Mouse (Mus musculus): ENCODE measurements around the gene Gm27021. TPM values are rescaled to one million over a fixed set of nuclear protein-coding genes. Genes with fewer than 3 reads are reported as not detected.

The Gm27021 gene
- polyA plus RNA-seq, 1 experiment from 2014 or later: 3.1 TPM

- Histone ChIP-seq H3K27me3 (ENCODE audit: low read depth, poor library complexity, severe bottlenecking) (peaks cover 71% of the 10 kb centered on the region), H3K27ac (replicated peaks) (no peak overlapping the region), H3K36me3 (no peaks in the 10 kb centered on the region), H3K4me1 (peaks cover 36% of the 10 kb centered on the region), H3K4me3 (no peak overlapping the region), H3K9me3 (replicated peaks) (peaks cover 5% of the 10 kb centered on the region; the same call in 1 of the 2 replicates)
- WGBS: 55% methylated on average over 6 of the region's 6 CpGs
- no peak for DNase-seq (ENCODE audit: low spot score)
These were observed 37.0 kb downstream of the Gm27021 start for GRCm38 (mm10) chr8:120630848-120631247.

- 52% methylated on average over 5 of the region's 5 CpGs for WGBS
- H3K4me3 ChIP-seq: no peak overlapping the region
- peaks cover 63% of the 10 kb centered on the region for H3K27me3 ChIP-seq (ENCODE audit: low read depth, poor library complexity, severe bottlenecking)
- H3K27ac ChIP-seq (replicated peaks): no peak overlapping the region
- DNase-seq (ENCODE audit: low spot score): no peak
- H3K9me3 ChIP-seq (replicated peaks): peaks cover 5% of the 10 kb centered on the region; the same call in 1 of the 2 replicates
- peaks cover 36% of the 10 kb centered on the region for H3K4me1 ChIP-seq
- no peaks in the 10 kb centered on the region for H3K36me3 ChIP-seq
These were observed 37.8 kb downstream of the Gm27021 start for GRCm38 (mm10) chr8:120630031-120630430.

GRCm38 (mm10) chr8:120627298-120627697 is 40.6 kb downstream of the Gm27021 start:
- no peaks in the 10 kb centered on the region for H3K9me3 ChIP-seq (replicated peaks)
- DNase-seq (ENCODE audit: low spot score): no peak
- H3K27ac ChIP-seq (replicated peaks): no peak overlapping the region
- H3K36me3 ChIP-seq: no peaks in the 10 kb centered on the region
- peaks cover 35% of the 10 kb centered on the region for H3K27me3 ChIP-seq (ENCODE audit: low read depth, poor library complexity, severe bottlenecking)
- no peak overlapping the region for H3K4me3 ChIP-seq
- H3K4me1 ChIP-seq: peaks cover 38% of the 10 kb centered on the region
- 85% methylated on average over 5 of the region's 5 CpGs for WGBS

GRCm38 (mm10) chr8:120626461-120626860 is 41.4 kb downstream of the Gm27021 start:
- 71% methylated on average over 11 of the region's 11 CpGs for WGBS
- Histone ChIP-seq H3K27ac (replicated peaks) (no peak overlapping the region), H3K4me1 (peaks cover 45% of the 10 kb centered on the region), H3K27me3 (ENCODE audit: low read depth, poor library complexity, severe bottlenecking) (peaks cover 27% of the 10 kb centered on the region), H3K9me3 (replicated peaks) (no peaks in the 10 kb centered on the region), H3K4me3 (no peak overlapping the region), H3K36me3 (no peaks in the 10 kb centered on the region)
- DNase-seq (ENCODE audit: low spot score): no peak

- WGBS: 5% methylated on average over 2 of the region's 2 CpGs
- Histone ChIP-seq H3K27me3 (ENCODE audit: low read depth, poor library complexity, severe bottlenecking) (peaks cover 9% of the 10 kb centered on the region; the same call in 1 of the 2 replicates), H3K4me1 (peaks cover 52% of the 10 kb centered on the region), H3K9me3 (replicated peaks) (no peaks in the 10 kb centered on the region), H3K36me3 (no peaks in the 10 kb centered on the region), H3K4me3 (0 out of 2 replicates have a peak overlapping the region, but pooled peaks have one; percentile 0), H3K27ac (replicated peaks) (peak overlapping the region; percentile 68)
- DNase-seq (ENCODE audit: low spot score): no peak
These were observed 44.3 kb downstream of the Gm27021 start for GRCm38 (mm10) chr8:120623608-120624007.

GRCm38 (mm10) chr8:120622161-120622560 is 45.7 kb downstream of the Gm27021 start:
- no peaks in the 10 kb centered on the region for H3K9me3 ChIP-seq (replicated peaks)
- H3K27ac ChIP-seq (replicated peaks): peak overlapping the region; percentile 81
- WGBS: 62% methylated on average over 14 of the region's 14 CpGs
- H3K4me3 ChIP-seq: no peak overlapping the region
- H3K27me3 ChIP-seq (ENCODE audit: low read depth, poor library complexity, severe bottlenecking): 0 out of 2 replicates have a peak, but pooled peaks cover 3% of the 10 kb centered on the region
- H3K36me3 ChIP-seq: no peaks in the 10 kb centered on the region
- H3K4me1 ChIP-seq: peaks cover 67% of the 10 kb centered on the region
- no peak for DNase-seq (ENCODE audit: low spot score)

GRCm38 (mm10) chr8:120620441-120620840 is 47.4 kb downstream of the Gm27021 start:
- no peak for DNase-seq (ENCODE audit: low spot score)
- no peaks in the 10 kb centered on the region for H3K9me3 ChIP-seq (replicated peaks)
- H3K36me3 ChIP-seq: no peaks in the 10 kb centered on the region
- peaks cover 84% of the 10 kb centered on the region for H3K4me1 ChIP-seq
- peak overlapping the region; percentile 76 for H3K27ac ChIP-seq (replicated peaks)
- WGBS: 43% methylated on average over 7 of the region's 7 CpGs
- 0 out of 2 replicates have a peak, but pooled peaks cover 3% of the 10 kb centered on the region for H3K27me3 ChIP-seq (ENCODE audit: low read depth, poor library complexity, severe bottlenecking)
- no peak overlapping the region for H3K4me3 ChIP-seq

GRCm38 (mm10) chr8:120619235-120620180 is 48.4 kb downstream of the Gm27021 start:
- no peak for DNase-seq (ENCODE audit: low spot score)
- no peaks in the 10 kb centered on the region for H3K36me3 ChIP-seq
- 77% methylated on average over 11 of the region's 11 CpGs for WGBS
- H3K9me3 ChIP-seq (replicated peaks): no peaks in the 10 kb centered on the region
- H3K27ac ChIP-seq (replicated peaks): peak overlapping the region; percentile 76
- H3K4me1 ChIP-seq: peaks cover 80% of the 10 kb centered on the region
- no peak overlapping the region for H3K4me3 ChIP-seq
- 0 out of 2 replicates have a peak, but pooled peaks cover 3% of the 10 kb centered on the region for H3K27me3 ChIP-seq (ENCODE audit: low read depth, poor library complexity, severe bottlenecking)

GRCm38 (mm10) chr8:120618110-120618509 is 49.8 kb downstream of the Gm27021 start:
- WGBS: 0% methylated on average over 6 of the region's 6 CpGs
- peak overlapping the region; percentile 86 for H3K27ac ChIP-seq (replicated peaks)
- H3K9me3 ChIP-seq (replicated peaks): no peaks in the 10 kb centered on the region
- 0 out of 2 replicates have a peak, but pooled peaks cover 3% of the 10 kb centered on the region for H3K27me3 ChIP-seq (ENCODE audit: low read depth, poor library complexity, severe bottlenecking)
- DNase-seq (ENCODE audit: low spot score): peak; percentile 91
- H3K4me3 ChIP-seq: no peak overlapping the region; the same call in 1 of the 2 replicates
- no peaks in the 10 kb centered on the region for H3K36me3 ChIP-seq
- peaks cover 66% of the 10 kb centered on the region for H3K4me1 ChIP-seq

GRCm38 (mm10) chr8:120616663-120617626 is 50.9 kb downstream of the Gm27021 start:
- peak; percentile 68 for DNase-seq (ENCODE audit: low spot score)
- Histone ChIP-seq H3K27ac (replicated peaks) (peak overlapping the region; percentile 86), H3K36me3 (no peaks in the 10 kb centered on the region), H3K4me3 (peak overlapping the region; percentile 1; the same call in 1 of the 2 replicates), H3K27me3 (ENCODE audit: low read depth, poor library complexity, severe bottlenecking) (0 out of 2 replicates have a peak, but pooled peaks cover 3% of the 10 kb centered on the region), H3K9me3 (replicated peaks) (no peaks in the 10 kb centered on the region), H3K4me1 (peaks cover 62% of the 10 kb centered on the region)
- 15% methylated on average over 7 of the region's 8 CpGs for WGBS

GRCm38 (mm10) chr8:120614491-120614890 is 53.4 kb downstream of the Gm27021 start:
- H3K27ac ChIP-seq (replicated peaks): no peak overlapping the region
- H3K4me1 ChIP-seq: peaks cover 45% of the 10 kb centered on the region
- H3K36me3 ChIP-seq: no peaks in the 10 kb centered on the region
- H3K27me3 ChIP-seq (ENCODE audit: low read depth, poor library complexity, severe bottlenecking): peaks cover 19% of the 10 kb centered on the region
- H3K4me3 ChIP-seq: no peak overlapping the region
- 86% methylated on average over 3 of the region's 3 CpGs for WGBS
- no peak for DNase-seq (ENCODE audit: low spot score)
- no peaks in the 10 kb centered on the region for H3K9me3 ChIP-seq (replicated peaks)

- no peaks in the 10 kb centered on the region for H3K36me3 ChIP-seq
- no peak overlapping the region for H3K4me3 ChIP-seq
- H3K27ac ChIP-seq (replicated peaks): no peak overlapping the region
- peaks cover 31% of the 10 kb centered on the region for H3K27me3 ChIP-seq (ENCODE audit: low read depth, poor library complexity, severe bottlenecking)
- peaks cover 22% of the 10 kb centered on the region for H3K4me1 ChIP-seq
- 90% methylated on average over 6 of the region's 6 CpGs for WGBS
- DNase-seq (ENCODE audit: low spot score): no peak
- no peaks in the 10 kb centered on the region for H3K9me3 ChIP-seq (replicated peaks)
These were observed 57.1 kb downstream of the Gm27021 start for GRCm38 (mm10) chr8:120610824-120611223.
